Mouse (Mus musculus) adrenal gland, postnatal 10 days (tissue): Measurements from ENCODE around the gene Csf2. TPM values are rescaled to one million over a fixed set of nuclear protein-coding genes. Genes with fewer than 3 reads are reported as not detected.

ENCODE experiments used
- total RNA-seq, 2 experiments: library from RNA; stranded (reverse); gene quantifications; 2 replicates each; pipeline ENCODE4 v1.2.3; 2021

Csf2 gene
- total RNA-seq, 2 experiments from 2014 or later = not detected

Other genes starting within 250 kb of the Csf2 start
- gene Slc22a4, start 221.6 kb downstream of the Csf2 start, total RNA-seq = 1 to 10 TPM; 3.3 to 4.2 TPM
- 10 to 100 TPM; 14.3 to 23.9 TPM for gene Pdlim4, start 180.7 kb downstream of the Csf2 start, total RNA-seq
- 10 to 100 TPM; 18.6 to 20.1 TPM for gene P4ha2, start 149.6 kb downstream of the Csf2 start, total RNA-seq
- not detected for gene Il3, start 17.6 kb upstream of the Csf2 start, total RNA-seq
- 1 to 10 TPM; 2.2 to 3.6 TPM for gene Acsl6, start 54.1 kb upstream of the Csf2 start, total RNA-seq
- not detected for gene Meikin, start 121.0 kb upstream of the Csf2 start, total RNA-seq
- 10 to 100 TPM; 26.1 to 27.4 TPM for gene Fnip1, start 188.5 kb upstream of the Csf2 start, total RNA-seq